Mouse (Mus musculus): ENCODE measurements around the gene Dnah11. TPM values are rescaled to one million over a fixed set of nuclear protein-coding genes. Genes with fewer than 3 reads are reported as not detected.

The Dnah11 gene
- total and polyA plus RNA-seq, 3 experiments = 0.11 to 0.77 TPM; not detected in 1

DNA sequence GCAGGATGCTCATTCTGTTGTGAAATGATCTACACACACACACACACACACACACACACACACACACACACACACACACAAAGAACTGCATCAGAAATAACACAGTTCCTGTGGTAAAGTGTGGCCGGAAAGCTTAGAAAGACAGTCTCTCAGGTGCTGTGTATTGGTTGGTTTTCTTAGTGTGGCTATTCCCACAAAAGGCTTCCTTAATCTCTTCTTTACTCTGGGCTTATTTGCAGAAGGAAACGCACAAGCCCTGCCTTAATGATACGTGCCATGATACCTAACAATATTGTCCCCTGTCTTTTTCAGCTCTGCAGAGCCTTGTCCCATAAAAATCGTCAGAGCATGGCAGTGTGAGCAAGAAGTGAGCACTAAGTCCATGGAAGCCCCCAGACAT is 130.1 kb downstream of the Dnah11 start:
- no peak overlapping the region for H3K4me3 ChIP-seq (ENCODE audit: control insufficient read depth in 1 of 2, insufficient read depth in 1 of 2, low read depth in 2 of 2, low read length in 2 of 2)
- H3K4me1 ChIP-seq (ENCODE audit: control insufficient read depth in 1 of 2, insufficient read depth in 2 of 2, low read length in 2 of 2) = no peaks in the 10 kb centered on the region
- no peaks in the 10 kb centered on the region for H3K79me2 ChIP-seq (ENCODE audit: control insufficient read depth, insufficient read depth, low read length, poor library complexity)
- no peaks in the 10 kb centered on the region for H3K27me3 ChIP-seq (ENCODE audit: control insufficient read depth in 1 of 2, insufficient read depth in 2 of 2, low read length in 2 of 2)
- no peak overlapping the region for H3K9ac ChIP-seq (ENCODE audit: control insufficient read depth, low read depth, low read length, poor library complexity, severe bottlenecking)
- DNase-seq (ENCODE audit: low read depth, low spot score) = no peak
- H3K36me3 ChIP-seq (ENCODE audit: control insufficient read depth in 1 of 2, insufficient read depth in 2 of 2, low read length in 2 of 2) = no peaks in the 10 kb centered on the region
- TF ChIP-seq ZC3H11A (IDR thresholded peaks at IDR 0.05; ENCODE audit: low read depth, low read length) (no peak), EP300 (IDR thresholded peaks at IDR 0.05; ENCODE audit: low read depth in 1 of 2, low read length in 2 of 2) (no peak), HCFC1 (IDR thresholded peaks at IDR 0.05; ENCODE audit: low read depth, low read length) (no peak), KAT2A (conservative IDR thresholded peaks at IDR 0.05; ENCODE audit: low read depth, low read length) (no peak), ZMIZ1 (IDR thresholded peaks at IDR 0.05; ENCODE audit: low read depth, low read length) (no peak), MYB (IDR thresholded peaks at IDR 0.05; ENCODE audit: low read depth, low read length) (no peak), ETS1 (IDR thresholded peaks at IDR 0.05; ENCODE audit: low read depth, low read length) (no peak), CTCF (IDR thresholded peaks at IDR 0.05 in 2 of 3, conservative IDR thresholded peaks at IDR 0.05 in 1 of 3; ENCODE audit: control insufficient read depth in 1 of 3, insufficient read depth in 1 of 3, low read depth in 2 of 3, low read length in 3 of 3, poor library complexity in 1 of 3, severe bottlenecking in 1 of 3) (no peak), E2F4 (IDR thresholded peaks at IDR 0.05; ENCODE audit: borderline replicate concordance, low read depth, low read length) (no peak), JUND (IDR thresholded peaks at IDR 0.05; ENCODE audit: low read depth, low read length) (no peak), SMC3 (IDR thresholded peaks at IDR 0.05; ENCODE audit: low read depth, low read length) (no peak), SIN3A (IDR thresholded peaks at IDR 0.05; ENCODE audit: low read length) (no peak), BHLHE40 (IDR thresholded peaks at IDR 0.05; ENCODE audit: borderline replicate concordance, low read depth, low read length) (no peak), MAZ (IDR thresholded peaks at IDR 0.05; ENCODE audit: low read depth, low read length) (no peak), POLR2A (IDR thresholded peaks at IDR 0.05; ENCODE audit: control insufficient read depth in 1 of 2, insufficient read depth in 1 of 2, low read depth in 1 of 2, low read length in 2 of 2, poor library complexity in 1 of 2) (no peak), USF2 (IDR thresholded peaks at IDR 0.05; ENCODE audit: borderline replicate concordance in 1 of 2, insufficient read depth in 1 of 2, low read depth in 1 of 2, low read length in 2 of 2) (no peak)
- H3K9me3 ChIP-seq (replicated peaks; ENCODE audit: insufficient read depth, low read length) = no peaks in the 10 kb centered on the region
- H3K27ac ChIP-seq (ENCODE audit: control insufficient read depth, low read depth, low read length) = no peak overlapping the region

DNA sequence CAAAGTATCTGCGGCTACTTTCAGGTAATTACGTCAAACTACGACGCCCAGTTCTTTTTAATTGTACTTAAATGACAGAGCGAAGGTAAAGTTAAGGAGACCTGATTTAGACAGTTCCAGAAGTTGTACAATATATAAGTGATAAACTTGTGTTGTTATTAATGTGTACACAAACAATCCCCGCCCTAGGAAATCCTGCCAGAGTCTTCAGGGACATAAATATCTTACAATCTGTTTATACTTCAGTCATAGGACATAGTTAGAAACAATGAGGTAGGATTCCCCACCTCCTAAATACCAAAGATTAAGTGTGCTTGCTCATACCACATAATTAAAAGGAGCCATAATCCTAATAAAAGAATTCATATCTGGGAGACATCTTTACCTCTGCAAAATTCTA is 136.5 kb downstream of the Dnah11 start:
- Histone ChIP-seq H3K9ac (ENCODE audit: control insufficient read depth, low read depth, low read length, poor library complexity, severe bottlenecking) (no peak overlapping the region), H3K4me3 (ENCODE audit: control insufficient read depth in 1 of 2, insufficient read depth in 1 of 2, low read depth in 2 of 2, low read length in 2 of 2) (no peak overlapping the region), H3K27ac (ENCODE audit: control insufficient read depth, low read depth, low read length) (no peak overlapping the region), H3K4me1 (ENCODE audit: control insufficient read depth in 1 of 2, insufficient read depth in 2 of 2, low read length in 2 of 2) (no peaks in the 10 kb centered on the region), H3K27me3 (ENCODE audit: control insufficient read depth in 1 of 2, insufficient read depth in 2 of 2, low read length in 2 of 2) (no peaks in the 10 kb centered on the region; a peak in 1 of 4 replicates), H3K36me3 (ENCODE audit: control insufficient read depth in 1 of 2, insufficient read depth in 2 of 2, low read length in 2 of 2) (no peaks in the 10 kb centered on the region), H3K9me3 (replicated peaks; ENCODE audit: insufficient read depth, low read length) (no peaks in the 10 kb centered on the region), H3K79me2 (ENCODE audit: control insufficient read depth, insufficient read depth, low read length, poor library complexity) (no peaks in the 10 kb centered on the region)
- no peak for TF ChIP-seq ZMIZ1 (IDR thresholded peaks at IDR 0.05; ENCODE audit: low read depth, low read length)
- TF ChIP-seq TBP (IDR thresholded peaks at IDR 0.05; ENCODE audit: low read depth, low read length) = no peak
- no peak for TF ChIP-seq CHD1 (IDR thresholded peaks at IDR 0.05; ENCODE audit: low read depth, low read length)
- TF ChIP-seq MEF2A (IDR thresholded peaks at IDR 0.05; ENCODE audit: extremely low read depth, insufficient replicate concordance, low read depth, low read length, poor library complexity, severe bottlenecking) = no peak
- no peak for TF ChIP-seq MAZ (IDR thresholded peaks at IDR 0.05; ENCODE audit: low read depth, low read length)
- TF ChIP-seq E2F4 (IDR thresholded peaks at IDR 0.05; ENCODE audit: borderline replicate concordance, low read depth, low read length) = no peak
- TF ChIP-seq MAX (IDR thresholded peaks at IDR 0.05; ENCODE audit: low read length) = no peak
- no peak for DNase-seq (ENCODE audit: low read depth, low spot score)
